Mouse (Mus musculus): Measurements from ENCODE around the gene Akap12. TPM values are rescaled to one million over a fixed set of nuclear protein-coding genes. Genes with fewer than 3 reads are reported as not detected.

Akap12 gene
- polyA plus RNA-seq, 1 experiment from 2014 or later = 53.7 TPM

GRCm38 (mm10) chr10:4388384-4388745 lies 122.2 kb downstream of the Akap12 start:
- peaks cover 27% of the 10 kb centered on the region for H3K4me1 ChIP-seq (replicated peaks; ENCODE audit: insufficient read depth, low read length)
- 0 out of 2 replicates have a peak, but pooled peaks cover 3% of the 10 kb centered on the region for H3K36me3 ChIP-seq (ENCODE audit: insufficient read depth, low read length)
- WGBS = under 1% methylated on average over 19 of the region's 19 CpGs
- ATAC-seq (replicated peaks; ENCODE audit: low FRiP score, low read depth) (no peak), DNase-seq (ENCODE audit: low spot score) (peak; percentile 38)
- no peak for TF ChIP-seq CTCF (IDR thresholded peaks at IDR 0.05; ENCODE audit: low read depth)
- H3K9me3 ChIP-seq (replicated peaks; ENCODE audit: low read length) = no peaks in the 10 kb centered on the region
- peak overlapping the region; percentile 80 for H3K4me2 ChIP-seq (ENCODE audit: low read length)
- peak overlapping the region; percentile 98 for H3K27ac ChIP-seq
- no peaks in the 10 kb centered on the region for H3K27me3 ChIP-seq (ENCODE audit: insufficient read depth, low read length)
- peak overlapping the region; percentile 98 for H3K4me3 ChIP-seq (replicated peaks; ENCODE audit: low read depth, low read length)
- peak overlapping the region; percentile 100 for H3K9ac ChIP-seq (ENCODE audit: low read depth, low read length)

GRCm38 (mm10) chr10:4389036-4389435 lies 122.9 kb downstream of the Akap12 start:
- peak overlapping the region; percentile 80 for H3K4me2 ChIP-seq (ENCODE audit: low read length)
- peaks cover 27% of the 10 kb centered on the region for H3K4me1 ChIP-seq (replicated peaks; ENCODE audit: insufficient read depth, low read length)
- H3K36me3 ChIP-seq (ENCODE audit: insufficient read depth, low read length) = 0 out of 2 replicates have a peak, but pooled peaks cover 3% of the 10 kb centered on the region
- peak overlapping the region; percentile 98; the same call in 1 of the 2 replicates for H3K27ac ChIP-seq
- 6% methylated on average over 10 of the region's 10 CpGs for WGBS
- DNase-seq (ENCODE audit: low spot score) = peak; percentile 17
- peak overlapping the region; percentile 100 for H3K9ac ChIP-seq (ENCODE audit: low read depth, low read length)
- no peak for ATAC-seq (replicated peaks; ENCODE audit: low FRiP score, low read depth)
- H3K27me3 ChIP-seq (ENCODE audit: insufficient read depth, low read length) = no peaks in the 10 kb centered on the region
- H3K9me3 ChIP-seq (replicated peaks; ENCODE audit: low read length) = no peaks in the 10 kb centered on the region
- peak overlapping the region; percentile 98 for H3K4me3 ChIP-seq (replicated peaks; ENCODE audit: low read depth, low read length)
- no peak for TF ChIP-seq CTCF (IDR thresholded peaks at IDR 0.05; ENCODE audit: low read depth)

GRCm38 (mm10) chr10:4389461-4390112 lies 123.4 kb downstream of the Akap12 start:
- 0 out of 2 replicates have a peak, but pooled peaks cover 3% of the 10 kb centered on the region for H3K36me3 ChIP-seq (ENCODE audit: insufficient read depth, low read length)
- peak overlapping the region; percentile 98 for H3K4me3 ChIP-seq (replicated peaks; ENCODE audit: low read depth, low read length)
- 46% methylated on average over 5 of the region's 5 CpGs for WGBS
- H3K27ac ChIP-seq = no peak overlapping the region
- H3K4me2 ChIP-seq (ENCODE audit: low read length) = peak overlapping the region; percentile 80
- no peak for ATAC-seq (replicated peaks; ENCODE audit: low FRiP score, low read depth)
- no peak for DNase-seq (ENCODE audit: low spot score)
- peak overlapping the region; percentile 28 for H3K9ac ChIP-seq (ENCODE audit: low read depth, low read length)
- no peak for TF ChIP-seq CTCF (IDR thresholded peaks at IDR 0.05; ENCODE audit: low read depth)
- H3K9me3 ChIP-seq (replicated peaks; ENCODE audit: low read length) = no peaks in the 10 kb centered on the region
- peaks cover 27% of the 10 kb centered on the region for H3K4me1 ChIP-seq (replicated peaks; ENCODE audit: insufficient read depth, low read length)
- H3K27me3 ChIP-seq (ENCODE audit: insufficient read depth, low read length) = no peaks in the 10 kb centered on the region

GRCm38 (mm10) chr10:4390550-4390949 lies 124.4 kb downstream of the Akap12 start:
- Histone ChIP-seq H3K27ac (no peak overlapping the region), H3K9me3 (replicated peaks; ENCODE audit: low read length) (no peaks in the 10 kb centered on the region), H3K4me2 (ENCODE audit: low read length) (no peak overlapping the region; the same call in 1 of the 2 replicates), H3K9ac (ENCODE audit: low read depth, low read length) (no peak overlapping the region; the same call in 1 of the 2 replicates), H3K4me1 (replicated peaks; ENCODE audit: insufficient read depth, low read length) (peaks cover 27% of the 10 kb centered on the region), H3K27me3 (ENCODE audit: insufficient read depth, low read length) (no peaks in the 10 kb centered on the region), H3K36me3 (ENCODE audit: insufficient read depth, low read length) (peaks cover 5% of the 10 kb centered on the region; the same call in 1 of the 2 replicates), H3K4me3 (replicated peaks; ENCODE audit: low read depth, low read length) (no peak overlapping the region)
- ATAC-seq (replicated peaks; ENCODE audit: low FRiP score, low read depth) (no peak), DNase-seq (ENCODE audit: low spot score) (no peak)
- no peak for TF ChIP-seq CTCF (IDR thresholded peaks at IDR 0.05; ENCODE audit: low read depth)
- 45% methylated on average over 2 of the region's 2 CpGs for WGBS

GRCm38 (mm10) chr10:4391076-4391475 lies 124.9 kb downstream of the Akap12 start:
- WGBS = 46% methylated on average over 5 of the region's 5 CpGs
- H3K4me3 ChIP-seq (replicated peaks; ENCODE audit: low read depth, low read length) = no peak overlapping the region
- ATAC-seq (replicated peaks; ENCODE audit: low FRiP score, low read depth) = no peak
- H3K27me3 ChIP-seq (ENCODE audit: insufficient read depth, low read length) = no peaks in the 10 kb centered on the region
- H3K4me1 ChIP-seq (replicated peaks; ENCODE audit: insufficient read depth, low read length) = peaks cover 27% of the 10 kb centered on the region
- peaks cover 10% of the 10 kb centered on the region; the same call in 1 of the 2 replicates for H3K36me3 ChIP-seq (ENCODE audit: insufficient read depth, low read length)
- H3K9me3 ChIP-seq (replicated peaks; ENCODE audit: low read length) = no peaks in the 10 kb centered on the region
- H3K4me2 ChIP-seq (ENCODE audit: low read length) = peak overlapping the region; percentile 30
- H3K27ac ChIP-seq = no peak overlapping the region; the same call in 1 of the 2 replicates
- DNase-seq (ENCODE audit: low spot score) = no peak
- H3K9ac ChIP-seq (ENCODE audit: low read depth, low read length) = no peak overlapping the region; the same call in 1 of the 2 replicates
- TF ChIP-seq CTCF (IDR thresholded peaks at IDR 0.05; ENCODE audit: low read depth) = no peak

GRCm38 (mm10) chr10:4391851-4392250 lies 125.7 kb downstream of the Akap12 start:
- H3K4me2 ChIP-seq (ENCODE audit: low read length) = peak overlapping the region; percentile 30
- H3K9ac ChIP-seq (ENCODE audit: low read depth, low read length) = no peak overlapping the region
- H3K4me1 ChIP-seq (replicated peaks; ENCODE audit: insufficient read depth, low read length) = peaks cover 27% of the 10 kb centered on the region
- H3K9me3 ChIP-seq (replicated peaks; ENCODE audit: low read length) = no peaks in the 10 kb centered on the region
- DNase-seq (ENCODE audit: low spot score) (peak; percentile 70), ATAC-seq (replicated peaks; ENCODE audit: low FRiP score, low read depth) (no peak)
- H3K4me3 ChIP-seq (replicated peaks; ENCODE audit: low read depth, low read length) = no peak overlapping the region
- 38% methylated on average over 6 of the region's 6 CpGs for WGBS
- no peaks in the 10 kb centered on the region for H3K27me3 ChIP-seq (ENCODE audit: insufficient read depth, low read length)
- peaks cover 10% of the 10 kb centered on the region; the same call in 1 of the 2 replicates for H3K36me3 ChIP-seq (ENCODE audit: insufficient read depth, low read length)
- 0 out of 2 replicates have a peak overlapping the region, but pooled peaks have one; percentile 25 for H3K27ac ChIP-seq
- TF ChIP-seq CTCF (IDR thresholded peaks at IDR 0.05; ENCODE audit: low read depth) = peak; percentile 67
